Mouse (Mus musculus) megakaryocyte, embryonic 14.5 days (primary cell): ENCODE data around the gene Kcnh3.

ENCODE experiments used
- FLI1 ChIP-seq: IDR thresholded peaks from 2 replicates; pipeline ENCODE4 v1.6.1; 2012; ENCODE audit warnings: low read length, inconsistent platforms, mixed read lengths
- GATA1 ChIP-seq: IDR thresholded peaks from 3 replicates; pipeline ENCODE4 v1.6.1; 2012; ENCODE audit warnings: mixed read lengths, low read length, inconsistent platforms, borderline replicate concordance

DNA sequence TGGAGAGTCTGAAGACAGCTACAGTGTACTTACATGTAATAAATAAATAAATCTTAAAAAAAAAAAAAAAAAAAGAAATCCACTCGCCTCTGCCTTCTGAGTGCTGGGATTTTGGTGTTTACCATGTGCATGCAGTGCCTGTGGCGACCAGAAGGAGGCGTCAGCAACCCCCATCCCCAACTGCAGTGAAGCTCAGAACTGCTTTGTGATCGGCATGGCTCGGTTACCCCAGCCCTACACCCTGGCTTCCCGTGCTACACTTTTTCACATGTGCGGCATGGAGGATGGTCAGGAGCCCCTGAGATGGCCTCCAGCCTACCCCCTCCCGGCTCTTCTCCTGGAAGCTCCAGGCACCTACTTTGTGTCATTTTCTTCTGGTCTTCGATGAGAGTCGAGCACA, 58.8 kb downstream of the Kcnh3 start:
- TF ChIP-seq GATA1: no peak
- no peak for TF ChIP-seq FLI1
